Mouse (Mus musculus): ENCODE results near the gene Jph2. TPM values are rescaled to one million over a fixed set of nuclear protein-coding genes. Genes with fewer than 3 reads are reported as not detected.

Gene Jph2
- polyA plus RNA-seq, 1 experiment from 2014 or later = 25.5 TPM

GRCm38 (mm10) chr2:163379366-163379765 is 18.4 kb downstream of the Jph2 start:
- peak; percentile 62 for ATAC-seq (ENCODE audit: insufficient number of reproducible peaks, insufficient read depth, low FRiP score, low read depth)
- H3K4me2 ChIP-seq (ENCODE audit: low read length) = peak overlapping the region; percentile 54

GRCm38 (mm10) chr2:163376082-163376481 is 21.7 kb downstream of the Jph2 start:
- Histone ChIP-seq H3K4me3 (ENCODE audit: control insufficient read depth in 1 of 2, insufficient read depth in 1 of 2, low read depth in 1 of 2, low read length in 2 of 2) (no peak overlapping the region), H3K9ac (ENCODE audit: low read length) (peak overlapping the region; percentile 68), H3K27me3 (ENCODE audit: control insufficient read depth, insufficient read depth, low read length) (0 out of 2 replicates have a peak, but pooled peaks cover 10% of the 10 kb centered on the region), H3K27ac (replicated peaks in 1 of 2; ENCODE audit: control insufficient read depth in 1 of 2, insufficient read depth in 1 of 2, low read depth in 2 of 2, low read length in 2 of 2) (peak overlapping the region in 1 of 2 experiments; percentile 96; a peak in 2 of 4 replicates), H3K4me1 (ENCODE audit: control insufficient read depth in 2 of 2, insufficient read depth in 2 of 2, low read length in 2 of 2) (peaks cover 36 to 78% of the 10 kb centered on the region in 2 experiments), H3K9me3 (ENCODE audit: control insufficient read depth, low read length) (no peaks in the 10 kb centered on the region), H3K4me2 (ENCODE audit: low read length) (peak overlapping the region; percentile 54), H3K36me3 (ENCODE audit: control insufficient read depth, insufficient read depth, low read length) (peaks cover 73% of the 10 kb centered on the region)
- WGBS = 45% methylated on average over 33 of the region's 33 CpGs
- ATAC-seq (ENCODE audit: insufficient number of reproducible peaks, insufficient read depth, low FRiP score, low read depth) = no peak

More at GRCm38 (mm10) chr2:163379366-163379765, 18.4 kb downstream of the Jph2 start:
- Histone ChIP-seq H3K4me1 (ENCODE audit: control insufficient read depth in 2 of 2, insufficient read depth in 2 of 2, low read length in 2 of 2) (peaks cover 47 to 89% of the 10 kb centered on the region in 2 experiments), H3K9ac (ENCODE audit: low read length) (peak overlapping the region; percentile 68), H3K27me3 (ENCODE audit: control insufficient read depth, insufficient read depth, low read length) (0 out of 2 replicates have a peak, but pooled peaks cover 10% of the 10 kb centered on the region), H3K4me3 (ENCODE audit: control insufficient read depth in 1 of 2, insufficient read depth in 1 of 2, low read depth in 1 of 2, low read length in 2 of 2) (peak overlapping the region in 1 of 2 experiments; percentile 1; a peak in 2 of 4 replicates), H3K27ac (replicated peaks in 1 of 2; ENCODE audit: control insufficient read depth in 1 of 2, insufficient read depth in 1 of 2, low read depth in 2 of 2, low read length in 2 of 2) (peak overlapping the region; percentile 90 to 96), H3K36me3 (ENCODE audit: control insufficient read depth, insufficient read depth, low read length) (peaks cover 60% of the 10 kb centered on the region), H3K9me3 (ENCODE audit: control insufficient read depth, low read length) (no peaks in the 10 kb centered on the region)
- 22% methylated on average over 5 of the region's 5 CpGs for WGBS

GRCm38 (mm10) chr2:163375468-163375867 is 22.3 kb downstream of the Jph2 start:
- H3K27ac ChIP-seq (replicated peaks in 1 of 2; ENCODE audit: control insufficient read depth in 1 of 2, insufficient read depth in 1 of 2, low read depth in 2 of 2, low read length in 2 of 2) = peak overlapping the region in 1 of 2 experiments; percentile 6; a peak in 1 of 4 replicates
- ATAC-seq (ENCODE audit: insufficient number of reproducible peaks, insufficient read depth, low FRiP score, low read depth) = no peak
- no peak overlapping the region for H3K4me3 ChIP-seq (ENCODE audit: control insufficient read depth in 1 of 2, insufficient read depth in 1 of 2, low read depth in 1 of 2, low read length in 2 of 2)
- peaks cover 41 to 79% of the 10 kb centered on the region in 2 experiments for H3K4me1 ChIP-seq (ENCODE audit: control insufficient read depth in 2 of 2, insufficient read depth in 2 of 2, low read length in 2 of 2)
- peak overlapping the region; percentile 68; the same call in 1 of the 2 replicates for H3K9ac ChIP-seq (ENCODE audit: low read length)
- no peak overlapping the region; the same call in 1 of the 2 replicates for H3K4me2 ChIP-seq (ENCODE audit: low read length)
- H3K9me3 ChIP-seq (ENCODE audit: control insufficient read depth, low read length) = no peaks in the 10 kb centered on the region
- 56% methylated on average over 35 of the region's 35 CpGs for WGBS
- H3K27me3 ChIP-seq (ENCODE audit: control insufficient read depth, insufficient read depth, low read length) = 0 out of 2 replicates have a peak, but pooled peaks cover 10% of the 10 kb centered on the region
- H3K36me3 ChIP-seq (ENCODE audit: control insufficient read depth, insufficient read depth, low read length) = peaks cover 76% of the 10 kb centered on the region

GRCm38 (mm10) chr2:163372627-163373026 is 25.2 kb downstream of the Jph2 start:
- H3K27ac ChIP-seq (replicated peaks in 1 of 2; ENCODE audit: control insufficient read depth in 1 of 2, insufficient read depth in 1 of 2, low read depth in 2 of 2, low read length in 2 of 2) = no peak overlapping the region; a peak in 1 of 4 replicates
- H3K36me3 ChIP-seq (ENCODE audit: control insufficient read depth, insufficient read depth, low read length) = peaks cover 91% of the 10 kb centered on the region
- H3K4me2 ChIP-seq (ENCODE audit: low read length) = no peak overlapping the region
- 0 out of 2 replicates have a peak, but pooled peaks cover 10% of the 10 kb centered on the region for H3K27me3 ChIP-seq (ENCODE audit: control insufficient read depth, insufficient read depth, low read length)
- H3K9me3 ChIP-seq (ENCODE audit: control insufficient read depth, low read length) = no peaks in the 10 kb centered on the region
- H3K4me3 ChIP-seq (ENCODE audit: control insufficient read depth in 1 of 2, insufficient read depth in 1 of 2, low read depth in 1 of 2, low read length in 2 of 2) = no peak overlapping the region
- no peak for ATAC-seq (ENCODE audit: insufficient number of reproducible peaks, insufficient read depth, low FRiP score, low read depth)
- 85% methylated on average over 1 of the region's 1 CpGs for WGBS
- peaks cover 35 to 73% of the 10 kb centered on the region in 2 experiments for H3K4me1 ChIP-seq (ENCODE audit: control insufficient read depth in 2 of 2, insufficient read depth in 2 of 2, low read length in 2 of 2)
- no peak overlapping the region for H3K9ac ChIP-seq (ENCODE audit: low read length)

- Histone ChIP-seq H3K4me2 (ENCODE audit: low read length) (no peak overlapping the region), H3K36me3 (ENCODE audit: control insufficient read depth, insufficient read depth, low read length) (peaks cover 91% of the 10 kb centered on the region), H3K27me3 (ENCODE audit: control insufficient read depth, insufficient read depth, low read length) (no peaks in the 10 kb centered on the region), H3K9me3 (ENCODE audit: control insufficient read depth, low read length) (no peaks in the 10 kb centered on the region), H3K4me1 (ENCODE audit: control insufficient read depth in 2 of 2, insufficient read depth in 2 of 2, low read length in 2 of 2) (peaks cover 21 to 54% of the 10 kb centered on the region in 2 experiments), H3K4me3 (ENCODE audit: control insufficient read depth in 1 of 2, insufficient read depth in 1 of 2, low read depth in 1 of 2, low read length in 2 of 2) (no peak overlapping the region), H3K9ac (ENCODE audit: low read length) (peak overlapping the region; percentile 6; the same call in 1 of the 2 replicates), H3K27ac (replicated peaks in 1 of 2; ENCODE audit: control insufficient read depth in 1 of 2, insufficient read depth in 1 of 2, low read depth in 2 of 2, low read length in 2 of 2) (peak overlapping the region; percentile 29 to 52; a peak in 3 of 4 replicates)
- WGBS = 31% methylated on average over 4 of the region's 4 CpGs
- no peak for ATAC-seq (ENCODE audit: insufficient number of reproducible peaks, insufficient read depth, low FRiP score, low read depth)
Observed at GRCm38 (mm10) chr2:163370175-163370574, 27.6 kb downstream of the Jph2 start.

GRCm38 (mm10) chr2:163364785-163365541 is 32.8 kb downstream of the Jph2 start:
- H3K27ac ChIP-seq (replicated peaks in 1 of 2; ENCODE audit: control insufficient read depth in 1 of 2, insufficient read depth in 1 of 2, low read depth in 2 of 2, low read length in 2 of 2) = peak overlapping the region; percentile 96 to 98
- no peak overlapping the region for H3K4me3 ChIP-seq (ENCODE audit: control insufficient read depth in 1 of 2, insufficient read depth in 1 of 2, low read depth in 1 of 2, low read length in 2 of 2)
- peak overlapping the region; percentile 70 for H3K9ac ChIP-seq (ENCODE audit: low read length)
- no peaks in the 10 kb centered on the region for H3K27me3 ChIP-seq (ENCODE audit: control insufficient read depth, insufficient read depth, low read length)
- peaks cover 55 to 69% of the 10 kb centered on the region in 2 experiments for H3K4me1 ChIP-seq (ENCODE audit: control insufficient read depth in 2 of 2, insufficient read depth in 2 of 2, low read length in 2 of 2)
- no peak for ATAC-seq (ENCODE audit: insufficient number of reproducible peaks, insufficient read depth, low FRiP score, low read depth)
- H3K36me3 ChIP-seq (ENCODE audit: control insufficient read depth, insufficient read depth, low read length) = peaks cover 65% of the 10 kb centered on the region
- WGBS = 35% methylated on average over 18 of the region's 18 CpGs
- no peaks in the 10 kb centered on the region for H3K9me3 ChIP-seq (ENCODE audit: control insufficient read depth, low read length)
- H3K4me2 ChIP-seq (ENCODE audit: low read length) = peak overlapping the region; percentile 51

GRCm38 (mm10) chr2:163362940-163363921 is 34.6 kb downstream of the Jph2 start:
- Histone ChIP-seq H3K4me3 (ENCODE audit: control insufficient read depth in 1 of 2, insufficient read depth in 1 of 2, low read depth in 1 of 2, low read length in 2 of 2) (no peak overlapping the region), H3K9ac (ENCODE audit: low read length) (peak overlapping the region; percentile 70), H3K27ac (replicated peaks in 1 of 2; ENCODE audit: control insufficient read depth in 1 of 2, insufficient read depth in 1 of 2, low read depth in 2 of 2, low read length in 2 of 2) (peak overlapping the region; percentile 96 to 98), H3K4me2 (ENCODE audit: low read length) (peak overlapping the region; percentile 51), H3K9me3 (ENCODE audit: control insufficient read depth, low read length) (no peaks in the 10 kb centered on the region), H3K36me3 (ENCODE audit: control insufficient read depth, insufficient read depth, low read length) (peaks cover 54% of the 10 kb centered on the region), H3K27me3 (ENCODE audit: control insufficient read depth, insufficient read depth, low read length) (no peaks in the 10 kb centered on the region), H3K4me1 (ENCODE audit: control insufficient read depth in 2 of 2, insufficient read depth in 2 of 2, low read length in 2 of 2) (peaks cover 64 to 75% of the 10 kb centered on the region in 2 experiments)
- peak; percentile 80 for ATAC-seq (ENCODE audit: insufficient number of reproducible peaks, insufficient read depth, low FRiP score, low read depth)
- WGBS = 19% methylated on average over 11 of the region's 12 CpGs
